Mouse (Mus musculus) ovary, postnatal 10 days (tissue): Measurements from ENCODE around the gene Magel2.

Experiments
- DNase-seq: peaks from one replicate; pipeline ENCODE4 v3.0.0; 2022; ENCODE audit warnings: low spot score

Magel2 gene

DNA sequence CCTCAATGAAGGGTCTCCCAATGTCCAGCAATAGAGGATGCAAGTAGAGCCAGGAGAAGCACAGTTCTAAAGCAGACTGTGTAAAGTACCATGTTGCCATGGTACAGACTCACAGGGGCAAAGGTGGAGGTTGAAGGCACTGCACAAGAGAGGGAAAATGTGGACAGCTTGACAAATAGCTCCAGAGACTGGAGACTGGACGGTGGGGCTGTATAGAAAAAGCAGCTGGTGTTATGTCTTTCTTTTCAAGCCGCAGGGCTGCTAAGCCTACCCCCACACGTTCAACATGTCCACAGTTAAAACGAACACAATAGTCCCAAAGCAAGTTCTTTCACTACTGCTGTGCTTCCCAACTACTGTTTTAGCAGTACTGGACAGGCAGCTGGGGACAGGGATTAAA is 46.4 kb downstream of the Magel2 start:
- DNase-seq = no peak

DNA sequence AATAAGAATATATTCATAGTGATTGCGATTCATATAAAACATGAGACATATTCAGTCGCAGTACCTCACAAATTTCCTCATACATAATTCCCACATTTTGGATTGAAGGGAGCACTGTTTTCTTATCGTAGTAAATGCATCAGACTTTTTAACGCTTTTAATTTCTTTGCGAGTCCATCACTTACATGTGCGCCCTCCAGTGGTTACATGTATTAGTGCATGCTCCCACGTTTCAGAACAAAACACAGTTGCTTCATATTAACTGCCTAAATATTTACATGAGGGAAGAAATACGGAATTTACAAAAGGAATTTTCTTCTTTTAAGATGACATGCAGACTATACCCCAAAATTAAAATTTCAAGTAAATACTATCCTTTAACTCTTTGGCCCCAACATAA is 51.5 kb downstream of the Magel2 start:
- DNase-seq = no peak
